Mouse (Mus musculus): ENCODE measurements around the gene Rnf167. TPM values are rescaled to one million over a fixed set of nuclear protein-coding genes. Genes with fewer than 3 reads are reported as not detected.

Gene Rnf167
- 285 and 346 TPM in 2 replicates for polyA plus RNA-seq (2012; rRNA removed)

DNA sequence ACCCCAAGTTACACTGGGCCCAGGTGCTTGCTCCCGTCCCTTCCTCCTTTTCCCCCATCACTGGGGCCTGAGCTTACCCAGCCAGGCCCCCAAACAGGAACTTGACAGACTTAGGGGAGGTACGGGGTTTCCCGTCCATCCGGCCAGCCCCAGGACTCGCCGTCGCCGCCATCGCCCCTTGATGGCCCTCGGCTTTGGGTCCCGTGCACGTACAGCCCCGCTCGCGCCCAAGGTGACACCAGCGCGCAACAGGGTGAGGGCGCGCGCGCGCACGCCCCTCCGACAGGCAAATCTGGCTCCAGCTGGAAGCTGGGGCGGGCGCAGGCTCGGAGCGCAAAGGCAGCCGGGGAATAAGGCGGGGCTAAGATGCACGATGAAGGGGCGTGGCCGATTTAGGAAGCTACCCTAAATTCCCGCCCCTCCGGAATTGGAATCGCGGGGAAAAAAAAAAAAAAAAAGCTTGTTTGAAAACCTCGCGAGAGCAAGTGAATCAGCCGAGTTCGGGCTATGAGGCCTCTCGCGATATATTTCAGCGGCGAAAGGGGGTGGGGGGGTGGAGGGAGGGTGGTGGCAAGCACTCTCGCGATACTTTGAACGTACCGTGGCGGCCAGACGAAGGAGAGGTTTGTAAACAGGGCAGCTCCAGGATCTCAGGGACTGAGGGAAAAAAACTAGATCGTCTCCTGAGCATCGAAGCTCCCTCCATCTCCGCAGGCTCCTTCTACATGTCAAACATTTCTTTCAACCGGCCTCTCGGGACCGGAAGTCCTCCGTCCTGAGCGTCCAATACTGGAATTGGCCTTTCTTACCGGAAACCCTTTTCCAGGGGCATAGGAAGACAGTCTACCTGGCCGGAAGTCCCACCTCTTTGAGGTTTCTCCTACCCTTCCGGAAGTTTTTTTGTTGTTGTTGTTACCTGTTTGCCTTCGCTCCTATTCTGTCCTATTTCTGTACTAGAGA, at the start of gene Rnf167, which contains the start of gene Slc25a11:
Gene Rnf167 (plus strand): TSS at position 545 of the 960 bp plus-strand sequence.
Gene Slc25a11 (minus strand): TSS at position 789 of the 960 bp plus-strand sequence.
- DNase-seq, result peak; percentile 96
- Histone ChIP-seq H3K4me1 (replicated peaks; ENCODE audit: control insufficient read depth, insufficient read depth, low read length) (peaks cover 39% of the 10 kb centered on the region), H3K4me3 (ENCODE audit: control insufficient read depth, insufficient read depth, low read length) (peak within 1 kb of the TSS; percentile 66), H3K27me3 (ENCODE audit: control insufficient read depth, insufficient read depth, low read length) (no peaks in the 10 kb centered on the region), H3K36me3 (ENCODE audit: control insufficient read depth, insufficient read depth, low read length) (peaks cover 33% of the 10 kb centered on the region), H3K27ac (ENCODE audit: control insufficient read depth, insufficient read depth, low read length) (peak within 1 kb of the TSS; percentile 97)
- under 1% methylated on average over 63 of the region's 63 CpGs for WGBS
- TF ChIP-seq POLR2A (IDR thresholded peaks at IDR 0.05; ENCODE audit: control insufficient read depth, extremely low read depth, insufficient read depth, low read length, poor library complexity) (peak; percentile 91), CTCF (IDR thresholded peaks at IDR 0.05; ENCODE audit: borderline replicate concordance, control insufficient read depth, extremely low read depth, insufficient read depth, low read length, poor library complexity) (peak; percentile 66; the same call in 1 of the 2 replicates)

DNA sequence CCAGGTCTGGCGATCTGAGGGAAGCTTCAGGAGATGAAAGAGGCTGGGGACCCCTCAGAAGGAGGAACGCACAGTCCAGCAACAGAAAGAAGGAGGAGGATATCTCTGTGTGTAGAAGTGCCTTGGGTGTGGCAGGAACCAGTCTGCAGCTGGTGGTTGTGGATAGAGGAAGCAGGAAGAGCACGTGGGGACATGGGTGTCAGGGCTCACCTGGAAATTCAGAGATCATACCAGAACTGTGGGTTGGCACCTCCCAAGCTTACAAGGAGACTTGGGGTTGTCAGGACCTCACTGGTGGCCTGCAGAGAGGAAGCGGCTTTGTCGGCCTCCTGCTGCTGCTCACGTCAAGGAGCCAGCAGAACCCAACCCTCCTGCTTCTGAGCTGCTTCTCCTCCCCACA, 49.7 kb upstream of the Rnf167 start:
- H3K27ac ChIP-seq (ENCODE audit: control insufficient read depth, insufficient read depth, low read length), result no peak overlapping the region; the same call in 1 of the 2 replicates
- no peaks in the 10 kb centered on the region; the same call in 1 of the 2 replicates for H3K36me3 ChIP-seq (ENCODE audit: control insufficient read depth, insufficient read depth, low read length)
- TF ChIP-seq POLR2A (IDR thresholded peaks at IDR 0.05; ENCODE audit: control insufficient read depth, extremely low read depth, insufficient read depth, low read length, poor library complexity) (no peak), CTCF (IDR thresholded peaks at IDR 0.05; ENCODE audit: borderline replicate concordance, control insufficient read depth, extremely low read depth, insufficient read depth, low read length, poor library complexity) (no peak)
- 33% methylated on average over 6 of the region's 6 CpGs for WGBS
- H3K4me3 ChIP-seq (ENCODE audit: control insufficient read depth, insufficient read depth, low read length), result no peak overlapping the region
- peaks cover 13% of the 10 kb centered on the region for H3K4me1 ChIP-seq (replicated peaks; ENCODE audit: control insufficient read depth, insufficient read depth, low read length)
- no peaks in the 10 kb centered on the region for H3K27me3 ChIP-seq (ENCODE audit: control insufficient read depth, insufficient read depth, low read length)
- DNase-seq, result no peak

DNA sequence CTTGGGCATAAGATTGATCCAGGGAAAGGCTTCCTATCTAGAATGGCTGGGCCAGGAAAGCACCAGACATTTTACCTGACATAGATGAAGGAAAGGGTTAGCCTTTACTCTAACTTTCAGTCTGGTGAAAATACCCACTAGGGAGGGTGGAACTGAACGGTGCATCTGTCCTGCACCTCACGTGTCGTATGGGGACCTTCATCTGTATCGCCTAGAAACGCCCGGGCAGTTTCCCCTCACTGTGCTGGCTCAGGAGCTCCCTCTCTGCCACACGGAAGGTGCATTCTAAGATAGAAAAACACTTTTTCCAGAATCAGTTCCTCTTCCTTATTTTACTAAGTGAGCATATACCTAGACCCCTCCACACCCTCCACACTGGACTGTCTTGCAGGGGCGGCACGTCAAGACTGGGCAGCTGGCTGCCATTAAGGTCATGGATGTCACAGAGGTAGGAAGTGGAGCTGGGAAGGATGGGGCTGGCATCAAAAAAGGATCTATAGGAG, 48.5 kb upstream of the Rnf167 start:
- TF ChIP-seq POLR2A (IDR thresholded peaks at IDR 0.05; ENCODE audit: control insufficient read depth, extremely low read depth, insufficient read depth, low read length, poor library complexity) (no peak), CTCF (IDR thresholded peaks at IDR 0.05; ENCODE audit: borderline replicate concordance, control insufficient read depth, extremely low read depth, insufficient read depth, low read length, poor library complexity) (no peak)
- DNase-seq, result no peak
- Histone ChIP-seq H3K4me1 (replicated peaks; ENCODE audit: control insufficient read depth, insufficient read depth, low read length) (peaks cover 13% of the 10 kb centered on the region), H3K36me3 (ENCODE audit: control insufficient read depth, insufficient read depth, low read length) (no peaks in the 10 kb centered on the region; the same call in 1 of the 2 replicates), H3K27ac (ENCODE audit: control insufficient read depth, insufficient read depth, low read length) (no peak overlapping the region), H3K4me3 (ENCODE audit: control insufficient read depth, insufficient read depth, low read length) (no peak overlapping the region), H3K27me3 (ENCODE audit: control insufficient read depth, insufficient read depth, low read length) (no peaks in the 10 kb centered on the region)
- 89% methylated on average over 9 of the region's 9 CpGs for WGBS

DNA sequence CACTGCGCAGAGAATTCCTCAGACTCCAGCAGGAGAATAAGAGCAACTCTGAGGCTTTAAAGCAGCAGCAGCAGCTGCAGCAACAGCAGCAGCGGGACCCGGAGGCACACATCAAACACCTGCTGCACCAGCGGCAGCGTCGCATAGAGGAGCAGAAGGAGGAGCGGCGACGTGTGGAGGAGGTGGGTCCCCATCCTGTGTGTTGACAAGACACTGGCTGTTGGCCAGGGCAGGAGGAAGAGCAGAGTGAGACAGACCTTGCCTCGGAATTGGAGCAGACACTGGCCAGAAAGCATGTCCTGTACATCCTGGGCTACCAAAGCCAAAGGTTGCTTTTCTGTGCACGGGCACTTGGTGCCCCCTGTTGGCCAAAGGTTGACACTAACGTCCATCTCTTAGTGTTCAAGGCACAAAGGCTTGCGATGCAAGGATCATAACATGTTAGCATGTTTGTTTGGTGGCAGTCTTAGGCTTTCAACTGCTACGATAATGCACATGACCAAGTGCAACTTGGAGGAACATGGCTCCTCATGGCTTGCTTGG, 41.9 kb upstream of the Rnf167 start:
- 67% methylated on average over 14 of the region's 14 CpGs for WGBS
- peak; percentile 77 for DNase-seq
- Histone ChIP-seq H3K36me3 (ENCODE audit: control insufficient read depth, insufficient read depth, low read length) (peaks cover 26% of the 10 kb centered on the region), H3K4me3 (ENCODE audit: control insufficient read depth, insufficient read depth, low read length) (no peak overlapping the region), H3K27ac (ENCODE audit: control insufficient read depth, insufficient read depth, low read length) (no peak overlapping the region), H3K27me3 (ENCODE audit: control insufficient read depth, insufficient read depth, low read length) (no peaks in the 10 kb centered on the region), H3K4me1 (replicated peaks; ENCODE audit: control insufficient read depth, insufficient read depth, low read length) (no peaks in the 10 kb centered on the region)
- TF ChIP-seq CTCF (IDR thresholded peaks at IDR 0.05; ENCODE audit: borderline replicate concordance, control insufficient read depth, extremely low read depth, insufficient read depth, low read length, poor library complexity), result peak; percentile 47; the same call in 1 of the 2 replicates
- no peak for TF ChIP-seq POLR2A (IDR thresholded peaks at IDR 0.05; ENCODE audit: control insufficient read depth, extremely low read depth, insufficient read depth, low read length, poor library complexity)

DNA sequence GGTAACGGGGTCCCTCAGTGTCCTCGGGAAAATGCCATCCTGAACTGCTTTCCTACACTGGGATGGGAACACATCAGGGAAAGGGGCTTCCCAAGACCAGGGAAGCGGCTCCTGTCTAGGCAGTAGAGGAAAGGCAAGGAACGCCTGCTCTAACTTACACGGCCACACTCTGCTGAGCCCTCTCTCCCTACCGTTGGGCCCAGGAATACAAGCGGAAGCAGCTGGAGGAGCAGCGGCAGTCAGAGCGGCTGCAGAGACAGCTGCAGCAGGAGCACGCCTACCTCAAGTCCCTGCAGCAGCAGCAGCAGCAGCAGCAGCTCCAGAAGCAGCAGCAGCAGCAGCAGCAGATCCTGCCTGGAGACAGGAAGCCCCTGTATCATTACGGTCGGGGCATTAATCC, 40.3 kb upstream of the Rnf167 start:
- H3K27ac ChIP-seq (ENCODE audit: control insufficient read depth, insufficient read depth, low read length), result no peak overlapping the region
- no peak overlapping the region for H3K4me3 ChIP-seq (ENCODE audit: control insufficient read depth, insufficient read depth, low read length)
- no peaks in the 10 kb centered on the region for H3K4me1 ChIP-seq (replicated peaks; ENCODE audit: control insufficient read depth, insufficient read depth, low read length)
- TF ChIP-seq POLR2A (IDR thresholded peaks at IDR 0.05; ENCODE audit: control insufficient read depth, extremely low read depth, insufficient read depth, low read length, poor library complexity), result no peak
- TF ChIP-seq CTCF (IDR thresholded peaks at IDR 0.05; ENCODE audit: borderline replicate concordance, control insufficient read depth, extremely low read depth, insufficient read depth, low read length, poor library complexity), result no peak
- no peak for DNase-seq
- 98% methylated on average over 12 of the region's 12 CpGs for WGBS
- peaks cover 30% of the 10 kb centered on the region for H3K36me3 ChIP-seq (ENCODE audit: control insufficient read depth, insufficient read depth, low read length)
- H3K27me3 ChIP-seq (ENCODE audit: control insufficient read depth, insufficient read depth, low read length), result no peaks in the 10 kb centered on the region

DNA sequence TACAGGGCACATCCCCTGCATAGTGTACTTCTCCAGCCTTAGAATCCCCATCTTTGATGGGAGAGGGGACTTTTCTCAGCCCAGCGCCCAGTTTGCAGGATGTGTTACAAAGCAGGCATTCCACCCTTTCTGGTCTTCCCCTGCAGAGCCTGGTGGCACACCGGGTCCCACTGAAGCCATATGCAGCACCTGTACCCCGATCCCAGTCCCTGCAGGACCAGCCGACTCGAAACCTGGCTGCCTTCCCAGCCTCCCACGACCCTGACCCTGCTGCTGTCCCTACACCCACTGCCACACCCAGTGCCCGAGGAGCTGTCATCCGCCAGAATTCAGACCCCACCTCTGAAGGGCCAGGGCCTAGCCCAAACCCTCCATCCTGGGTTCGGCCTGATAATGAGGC, 39.4 kb upstream of the Rnf167 start:
- Histone ChIP-seq H3K4me1 (replicated peaks; ENCODE audit: control insufficient read depth, insufficient read depth, low read length) (no peaks in the 10 kb centered on the region), H3K27me3 (ENCODE audit: control insufficient read depth, insufficient read depth, low read length) (no peaks in the 10 kb centered on the region), H3K4me3 (ENCODE audit: control insufficient read depth, insufficient read depth, low read length) (no peak overlapping the region), H3K27ac (ENCODE audit: control insufficient read depth, insufficient read depth, low read length) (no peak overlapping the region), H3K36me3 (ENCODE audit: control insufficient read depth, insufficient read depth, low read length) (peaks cover 34% of the 10 kb centered on the region)
- 96% methylated on average over 9 of the region's 9 CpGs for WGBS
- no peak for DNase-seq
- no peak for TF ChIP-seq CTCF (IDR thresholded peaks at IDR 0.05; ENCODE audit: borderline replicate concordance, control insufficient read depth, extremely low read depth, insufficient read depth, low read length, poor library complexity)
- TF ChIP-seq POLR2A (IDR thresholded peaks at IDR 0.05; ENCODE audit: control insufficient read depth, extremely low read depth, insufficient read depth, low read length, poor library complexity), result no peak
